Mouse (Mus musculus) brain, embryonic 14.5 days (tissue): ENCODE data around the gene Tmem189.

Source experiments
- CTCF ChIP-seq: fragments of 200-500 bp; IDR thresholded peaks from 2 replicates; pipeline ENCODE4 v1.5.1; 2012; ENCODE audit warnings: inconsistent platforms, mild to moderate bottlenecking, moderate library complexity, borderline replicate concordance; ENCODE audit not compliant: insufficient read depth, insufficient read length; ENCODE audit errors: extremely low read depth
- POLR2A ChIP-seq: fragments of 200-500 bp; IDR thresholded peaks from 2 replicates; pipeline ENCODE4 v1.6.1; 2012; ENCODE audit warnings: mild to moderate bottlenecking, inconsistent platforms, borderline replicate concordance; ENCODE audit not compliant: poor library complexity, insufficient read depth, insufficient read length, severe bottlenecking; ENCODE audit errors: extremely low read depth

- TF ChIP-seq CTCF (no peak), POLR2A (no peak)
These were observed 32.9 kb upstream of the Tmem189 start for GRCm38 (mm10) chr2:167722538-167722937.
